Mouse (Mus musculus): Measurements from ENCODE around the gene Wwc1.
"Not testable (repeated sequence)": the region's sequence is repeated elsewhere in the genome, so short reads cannot be mapped to it uniquely, and the experiment has no call there.

Gene Wwc1

DNA sequence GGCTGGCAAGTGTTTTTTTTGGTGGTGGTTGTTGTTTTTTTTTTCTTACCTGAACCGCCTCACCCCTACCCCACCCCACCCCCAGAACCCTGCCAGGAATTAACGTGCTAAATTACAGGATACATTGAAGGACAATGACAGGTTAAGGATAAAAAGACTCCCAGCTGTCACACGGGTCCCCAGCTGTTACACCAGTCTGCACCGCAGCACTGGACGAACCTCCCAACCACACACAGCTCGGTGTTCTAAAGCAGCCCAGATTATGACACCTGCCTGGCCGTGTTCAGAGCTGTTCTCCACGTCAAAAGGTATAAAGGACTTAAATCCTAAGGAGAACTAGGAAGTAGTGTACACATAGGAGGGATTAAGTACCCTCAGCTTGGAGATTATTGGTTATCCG, 88.0 kb downstream of the Wwc1 start:
- intact Hi-C loops (cut with DNase I), result no loop called here

DNA sequence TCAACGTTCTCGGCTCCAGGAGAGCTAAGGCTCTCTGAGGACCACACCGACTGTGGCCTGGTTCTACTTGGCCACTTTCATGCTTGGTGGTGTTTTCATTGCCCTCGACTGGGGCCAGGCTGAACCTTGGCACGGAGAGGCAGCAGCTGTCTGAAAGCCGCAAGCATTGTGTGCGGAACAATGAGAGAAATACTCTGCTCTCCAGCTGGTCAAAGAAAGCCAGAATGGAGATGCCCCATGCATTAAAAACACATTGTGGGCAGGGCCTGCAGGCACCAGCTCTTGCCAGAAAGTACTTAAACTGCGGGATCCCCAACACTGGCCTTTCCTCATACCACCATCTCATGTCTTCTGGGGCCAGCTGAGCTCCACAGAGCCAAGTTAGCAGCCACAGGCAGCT, 91.5 kb downstream of the Wwc1 start:
- intact Hi-C loops (cut with DNase I), result no loop called here

- intact Hi-C loops (cut with DNase I), result no loop called here
Measured at GRCm38 (mm10) chr11:35882777-35883176, 97.5 kb downstream of the Wwc1 start.

DNA sequence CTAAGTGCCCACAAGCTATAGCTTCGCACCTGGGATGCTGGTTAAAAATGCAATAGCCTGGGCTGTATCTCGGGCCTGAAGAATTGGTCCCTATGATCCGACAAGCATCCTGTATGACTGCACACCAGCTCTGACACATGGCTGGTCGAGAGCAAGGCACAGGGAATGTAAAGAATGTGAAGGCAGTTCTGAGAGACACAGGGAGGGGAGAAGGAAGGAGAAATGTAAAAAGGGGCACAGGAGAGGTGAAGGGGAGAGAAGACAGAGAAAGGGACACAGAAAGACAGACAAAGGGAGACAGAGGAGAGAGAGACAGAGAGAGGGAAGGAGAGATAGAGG, 101.8 kb downstream of the Wwc1 start:
- intact Hi-C loops (cut with DNase I), result no loop called here

DNA sequence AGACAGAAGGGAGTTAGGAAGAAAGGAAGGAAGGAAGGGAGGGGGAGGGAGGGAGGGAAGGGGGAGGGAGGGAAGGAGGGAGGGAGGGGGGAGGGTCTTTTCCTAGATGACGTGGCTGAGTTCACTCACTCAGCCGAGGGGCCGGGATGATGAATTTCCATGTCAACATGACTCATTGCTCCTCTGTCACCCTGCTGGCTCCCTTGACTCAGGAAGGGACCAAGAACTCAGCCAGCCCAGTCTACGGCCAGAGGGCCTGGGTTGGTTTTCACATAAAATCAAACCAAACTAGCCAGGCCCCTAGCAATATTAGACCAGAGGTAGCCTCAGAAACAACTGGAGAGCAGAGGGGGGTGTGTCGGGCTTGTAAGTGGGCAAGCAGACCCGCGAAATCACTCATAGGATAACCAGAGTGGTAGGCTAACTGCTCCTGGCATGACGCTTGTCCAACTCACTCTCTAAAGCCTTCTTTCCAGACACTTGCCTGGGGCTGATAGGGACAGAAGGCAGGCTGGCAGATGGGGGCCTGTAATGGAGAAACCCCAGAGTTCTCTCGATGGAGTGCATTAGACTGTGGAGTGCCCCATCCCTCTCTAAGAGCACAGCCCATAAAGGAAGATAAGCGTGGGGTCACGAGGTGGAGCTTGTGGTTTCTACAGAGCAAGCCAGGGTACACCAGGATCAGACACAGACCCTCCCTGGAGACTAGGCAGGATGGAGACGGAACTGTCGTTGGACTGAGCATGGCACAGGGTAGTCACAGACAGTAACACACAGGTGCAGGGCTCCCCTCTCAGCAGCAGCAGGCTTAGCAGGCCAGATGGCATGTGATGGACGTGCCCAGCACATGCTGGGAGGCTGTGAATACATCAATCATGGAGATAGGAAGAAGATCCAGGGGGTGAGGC, 102.4 kb downstream of the Wwc1 start:
- intact Hi-C loops (cut with DNase I), result no loop called here

DNA sequence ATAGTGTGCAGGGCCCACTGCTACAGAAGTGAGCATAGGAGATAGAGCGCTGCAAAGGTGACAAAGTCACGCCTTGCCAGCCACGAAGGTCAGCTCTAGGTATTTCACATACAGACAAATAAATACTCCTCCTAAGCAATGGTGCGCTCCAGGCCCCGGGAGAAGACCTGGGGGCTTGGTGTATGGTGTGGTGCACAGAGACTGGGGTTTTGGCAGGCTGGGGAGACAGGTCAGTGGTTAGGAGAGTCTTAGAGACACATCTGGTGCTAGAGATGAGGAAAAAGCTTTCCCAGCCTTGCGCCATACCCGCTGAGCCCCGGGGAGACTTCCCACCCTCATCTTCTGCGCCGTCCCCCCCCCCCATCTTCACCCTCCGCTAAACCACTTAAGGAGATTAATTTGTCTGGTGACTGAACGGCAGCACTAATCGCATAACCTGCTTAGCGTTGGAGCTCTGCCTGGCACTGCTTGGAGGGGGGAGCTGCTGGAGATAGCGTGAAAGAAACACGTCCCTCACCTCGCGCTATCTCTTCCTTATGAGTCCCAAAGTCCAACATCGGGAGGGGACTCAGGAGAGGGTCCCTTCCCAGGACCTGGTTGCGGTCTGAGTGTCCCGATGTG, 106.6 kb downstream of the Wwc1 start:
- intact Hi-C loops (cut with DNase I), result no loop called here

- intact Hi-C loops (cut with DNase I), result no loop called here
Measured at GRCm38 (mm10) chr11:35870961-35871360, 109.4 kb downstream of the Wwc1 start.

- intact Hi-C loops (cut with DNase I), result no loop called here
Measured at GRCm38 (mm10) chr11:35866140-35866539, 114.2 kb downstream of the Wwc1 start.

GRCm38 (mm10) chr11:35864981-35865604, 115.2 kb downstream of the Wwc1 start:
- intact Hi-C loops (cut with DNase I), result no loop called here

DNA sequence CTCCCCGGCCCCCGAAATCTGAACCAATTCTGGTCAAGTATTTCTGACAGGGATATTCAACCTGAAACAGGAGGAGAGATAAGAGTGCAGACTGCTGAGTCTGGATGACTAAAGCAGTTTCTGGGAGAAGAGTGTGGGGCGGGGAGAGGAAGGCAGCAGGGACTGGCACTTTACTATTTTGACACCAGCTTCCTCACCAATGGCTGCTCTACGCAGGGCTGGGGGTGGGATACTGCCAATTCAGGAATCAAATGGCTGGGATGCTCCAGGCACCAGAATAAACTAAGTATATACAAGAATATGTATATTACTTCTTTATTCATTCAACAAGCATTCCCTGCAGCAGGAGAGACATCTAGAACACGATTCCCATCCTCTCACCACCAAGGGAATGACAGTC, 116.7 kb downstream of the Wwc1 start:
- intact Hi-C loops (cut with DNase I), result no loop called here

DNA sequence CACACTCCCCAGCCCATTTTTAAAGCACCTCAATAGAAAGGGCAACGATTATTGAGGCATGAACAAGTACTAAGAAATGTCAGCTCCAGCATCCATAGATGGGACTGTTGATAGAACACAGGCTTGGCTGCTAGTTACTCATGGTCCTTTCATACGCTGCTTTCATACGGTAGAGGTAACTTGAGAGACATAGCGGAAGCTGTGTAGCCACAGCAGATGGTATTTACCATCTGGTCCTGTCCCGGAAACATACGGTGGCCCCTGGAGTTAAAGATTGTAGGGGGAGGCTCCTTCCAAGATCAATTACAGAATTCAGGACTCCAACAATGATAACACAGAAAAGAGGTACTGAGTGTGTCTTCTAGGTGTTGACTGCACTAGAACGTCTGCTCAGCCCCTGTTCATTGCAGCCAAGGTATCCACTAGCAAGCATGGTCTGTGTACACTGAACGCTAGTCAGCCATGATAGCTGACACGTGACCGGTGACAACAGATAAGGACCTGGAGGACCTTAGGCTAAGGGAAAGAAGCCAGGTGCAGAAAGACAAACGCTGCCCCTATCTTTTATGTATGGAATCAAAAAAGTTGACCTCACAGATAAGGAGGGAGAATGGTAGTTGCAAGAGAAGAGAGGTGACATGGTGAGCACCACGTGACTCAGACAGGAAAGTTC, 122.8 kb downstream of the Wwc1 start:
- intact Hi-C loops (cut with DNase I), result no loop called here

- intact Hi-C loops (cut with DNase I), result no loop called here
Measured at GRCm38 (mm10) chr11:35856359-35857040, 123.8 kb downstream of the Wwc1 start.

GRCm38 (mm10) chr11:35855567-35855966, 124.8 kb downstream of the Wwc1 start:
- intact Hi-C loops (cut with DNase I), result no loop called here

DNA sequence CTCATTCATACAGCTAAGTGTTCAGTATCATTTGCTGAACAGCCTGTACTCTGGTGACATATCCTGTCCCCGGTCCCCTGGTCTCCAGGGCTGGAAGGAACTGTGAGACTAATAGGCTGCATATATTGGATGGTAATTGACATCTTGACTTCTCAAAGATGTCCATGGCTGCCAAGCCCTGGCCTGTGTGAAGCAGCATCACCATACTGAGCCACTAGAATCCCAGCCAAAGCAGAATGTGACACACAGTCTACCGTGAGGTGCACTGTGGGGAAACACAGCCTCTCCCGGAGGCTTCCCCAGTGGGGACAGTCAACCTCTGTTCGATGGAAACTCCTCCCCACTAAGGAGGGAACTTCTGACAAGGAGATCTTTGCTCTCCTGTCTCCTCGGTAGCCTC, 125.4 kb downstream of the Wwc1 start:
- intact Hi-C loops (cut with DNase I), result no loop called here

DNA sequence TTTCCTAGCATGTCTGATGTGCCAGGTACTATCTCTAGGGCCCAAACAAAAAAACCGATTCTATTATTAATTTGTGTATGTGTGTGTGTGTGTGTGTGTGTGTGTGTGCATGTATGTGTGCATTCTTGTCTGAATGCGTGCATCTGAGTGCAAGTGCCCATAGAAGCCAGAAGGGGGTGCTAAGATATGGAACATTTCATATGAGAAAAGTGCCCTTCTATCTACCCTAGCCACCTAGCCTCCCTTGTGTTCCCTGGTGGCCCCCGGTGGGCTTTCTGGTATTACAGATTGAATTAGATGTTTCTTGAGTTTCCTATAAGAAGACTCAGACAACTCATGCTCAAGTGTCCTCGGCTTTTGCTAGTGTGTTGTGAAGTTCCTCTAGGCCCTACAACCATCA, 126.7 kb downstream of the Wwc1 start:
- intact Hi-C loops (cut with DNase I), result no loop called here

GRCm38 (mm10) chr11:35852731-35853130, 127.6 kb downstream of the Wwc1 start:
- intact Hi-C loops (cut with DNase I), result no loop called here

GRCm38 (mm10) chr11:35844299-35844698, 136.0 kb downstream of the Wwc1 start:
- intact Hi-C loops (cut with DNase I), result no loop called here

DNA sequence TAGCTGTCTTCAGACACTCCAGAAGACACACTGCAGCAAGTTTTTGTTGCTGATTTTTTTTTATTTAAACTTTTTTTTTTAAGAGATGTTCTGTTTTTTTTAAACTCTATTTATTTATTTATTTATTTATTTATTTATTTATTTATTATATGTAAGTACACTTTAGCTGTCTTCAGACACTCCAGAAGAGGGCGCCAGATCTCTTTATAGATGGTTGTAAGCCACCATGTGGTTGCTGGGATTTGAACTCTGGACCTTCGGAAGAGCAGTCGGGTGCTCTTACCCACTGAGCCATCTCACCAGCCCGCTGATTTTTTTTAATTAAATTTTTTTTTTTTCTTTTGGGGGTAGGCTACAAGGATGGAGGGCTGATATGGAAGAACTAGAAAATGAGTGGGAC, 137.8 kb downstream of the Wwc1 start:
- intact Hi-C loops (cut with DNase I), result not testable (repeated sequence)

- intact Hi-C loops (cut with DNase I), result no loop called here
Measured at GRCm38 (mm10) chr11:35841738-35842325, 138.5 kb downstream of the Wwc1 start.

GRCm38 (mm10) chr11:35840806-35841205, 139.5 kb downstream of the Wwc1 start:
- intact Hi-C loops (cut with DNase I), result not testable (repeated sequence)

DNA sequence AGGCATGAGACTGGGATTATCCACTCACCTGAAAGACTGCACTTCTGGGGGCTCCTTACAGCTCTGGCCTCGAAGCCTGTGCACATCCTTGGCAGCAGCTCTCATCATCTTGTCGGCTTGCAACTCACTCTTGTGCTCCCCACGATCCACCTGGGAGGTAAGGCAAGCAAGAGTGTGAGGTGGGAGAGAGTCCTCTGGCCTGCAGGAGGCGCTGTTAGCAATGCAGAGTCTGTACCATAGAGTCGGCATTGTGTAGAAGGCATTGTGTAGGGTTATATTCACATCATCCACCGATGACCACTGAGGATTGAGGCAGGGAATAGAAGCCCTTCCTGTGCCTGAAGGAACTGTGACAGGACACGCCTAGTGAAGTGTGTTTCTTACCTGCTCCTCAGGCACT, 140.0 kb downstream of the Wwc1 start:
- intact Hi-C loops (cut with DNase I), result no loop called here
